Mouse (Mus musculus): ENCODE results near the gene Gm10961.

DNA sequence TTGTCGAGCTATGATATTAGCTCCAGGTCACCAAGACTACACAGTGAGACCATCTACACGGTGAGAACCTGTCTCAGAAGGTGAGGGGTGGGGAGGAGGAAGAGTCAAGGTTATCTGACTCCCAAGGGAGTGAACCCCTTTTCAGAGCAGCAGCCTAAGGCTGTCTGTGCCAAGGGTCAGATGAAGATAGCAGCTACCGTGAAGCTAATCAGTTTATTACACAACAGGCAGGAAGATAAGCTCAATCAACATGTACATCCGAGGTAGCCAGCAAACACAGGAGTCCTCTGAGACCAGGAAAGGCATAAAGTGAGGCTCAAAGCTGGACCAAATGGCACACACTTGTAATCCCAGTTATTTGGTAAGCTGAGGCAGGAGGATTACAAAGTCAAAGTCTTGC, 22.3 kb upstream of the Gm10961 start:
- TF ChIP-seq CTCF (conservative IDR thresholded peaks at IDR 0.05; ENCODE audit: low read length), result no peak
- no peak for TF ChIP-seq POU5F1 (IDR thresholded peaks at IDR 0.05; ENCODE audit: borderline replicate concordance, low read length)
